Mouse (Mus musculus) lung, adult 2 months (tissue): ENCODE measurements around the gene Pan3. TPM values are rescaled to one million over a fixed set of nuclear protein-coding genes. Genes with fewer than 3 reads are reported as not detected.

Experiments
- DNase-seq: peaks from one replicate; pipeline ENCODE4 v3.0.0; 2022
- H3K4me1 ChIP-seq: fragments of 200-500 bp; 2 replicates; pipeline ENCODE4 v1.6.1; 2011; ENCODE audit warnings: low read length; ENCODE audit not compliant: control insufficient read depth, insufficient read depth
- H3K4me3 ChIP-seq: fragments of 200-500 bp; replicated peaks from 2 replicates; pipeline ENCODE3; 2011; ENCODE audit warnings: low read depth, mild to moderate bottlenecking, control low read depth, low read length; ENCODE audit errors: extremely low read depth
- CTCF ChIP-seq: fragments of 200-500 bp; IDR thresholded peaks from 2 replicates; pipeline ENCODE4 v1.5.1; 2011; ENCODE audit warnings: mild to moderate bottlenecking, low read length, control low read depth; ENCODE audit not compliant: insufficient read depth
- POLR2A ChIP-seq: fragments of 200-500 bp; IDR thresholded peaks from 2 replicates; pipeline ENCODE4 v1.6.1; 2011; ENCODE audit warnings: low read depth, mild to moderate bottlenecking, control low read depth, low read length, borderline replicate concordance; ENCODE audit errors: extremely low read depth
- WGBS: fragments of 180-500 bp; shearing (Covaris S2); methylation state at CpG from one replicate; pipeline ENCODE4 v1.1.7; 2018; 5-methylcytosine and 5-hydroxymethylcytosine counted together
- polyA plus RNA-seq: library from polyadenylated mRNA; depleted of rRNA; stranded (reverse); fragments of >200 nt; gene quantifications from 2 replicates; pipeline ENCODE4 v1.2.3, GENCODE M21; 2012

Pan3 gene
- polyA plus RNA-seq, 1 experiment = 38.0 TPM

- no peak for DNase-seq
- TF ChIP-seq POLR2A = no peak
- no peaks in the 10 kb centered on the region for H3K4me1 ChIP-seq
- WGBS = 88% methylated on average over 7 of the region's 7 CpGs
- H3K4me3 ChIP-seq = no peak overlapping the region
These were observed 135.5 kb downstream of the Pan3 start for GRCm38 (mm10) chr5:147565444-147565843.

GRCm38 (mm10) chr5:147566335-147566734 is 136.4 kb downstream of the Pan3 start:
- H3K4me3 ChIP-seq = no peak overlapping the region
- H3K4me1 ChIP-seq = no peaks in the 10 kb centered on the region
- TF ChIP-seq POLR2A (no peak), CTCF (no peak)
- WGBS = 78% methylated on average over 7 of the region's 7 CpGs
- DNase-seq = no peak

GRCm38 (mm10) chr5:147572695-147573094 is 142.7 kb downstream of the Pan3 start:
- WGBS = 79% methylated on average over 7 of the region's 7 CpGs
- Histone ChIP-seq H3K4me1 (0 out of 2 replicates have a peak, but pooled peaks cover 2% of the 10 kb centered on the region), H3K4me3 (no peak overlapping the region)
- TF ChIP-seq CTCF (no peak), POLR2A (no peak)
- DNase-seq = no peak

GRCm38 (mm10) chr5:147573555-147573954 is 143.6 kb downstream of the Pan3 start:
- WGBS = 71% methylated on average over 1 of the region's 1 CpGs
- Histone ChIP-seq H3K4me3 (no peak overlapping the region), H3K4me1 (0 out of 2 replicates have a peak, but pooled peaks cover 2% of the 10 kb centered on the region)
- DNase-seq = no peak
- TF ChIP-seq CTCF (no peak), POLR2A (no peak)

GRCm38 (mm10) chr5:147574517-147574916 is 144.6 kb downstream of the Pan3 start:
- Histone ChIP-seq H3K4me3 (no peak overlapping the region), H3K4me1 (0 out of 2 replicates have a peak, but pooled peaks cover 2% of the 10 kb centered on the region)
- WGBS = 39% methylated on average over 8 of the region's 8 CpGs
- TF ChIP-seq CTCF (no peak), POLR2A (no peak)
- DNase-seq = no peak

- DNase-seq = no peak
- no peak overlapping the region for H3K4me3 ChIP-seq
- 60% methylated on average over 6 of the region's 6 CpGs for WGBS
- TF ChIP-seq POLR2A (no peak), CTCF (no peak)
- peaks cover 7% of the 10 kb centered on the region; the same call in 1 of the 2 replicates for H3K4me1 ChIP-seq
These were observed 147.0 kb downstream of the Pan3 start for GRCm38 (mm10) chr5:147577003-147577402.

GRCm38 (mm10) chr5:147579148-147579547 is 149.2 kb downstream of the Pan3 start:
- 90% methylated on average over 7 of the region's 7 CpGs for WGBS
- Histone ChIP-seq H3K4me3 (no peak overlapping the region), H3K4me1 (peaks cover 11% of the 10 kb centered on the region)
- no peak for DNase-seq
- TF ChIP-seq CTCF = no peak
- no peak for TF ChIP-seq POLR2A

- WGBS = 71% methylated on average over 8 of the region's 8 CpGs
- TF ChIP-seq POLR2A (no peak), CTCF (no peak)
- Histone ChIP-seq H3K4me3 (no peak overlapping the region), H3K4me1 (peaks cover 14% of the 10 kb centered on the region)
- no peak for DNase-seq
These were observed 149.7 kb downstream of the Pan3 start for GRCm38 (mm10) chr5:147579691-147580090.

- H3K4me1 ChIP-seq = peaks cover 13% of the 10 kb centered on the region
- no peak overlapping the region for H3K4me3 ChIP-seq
- WGBS = 54% methylated on average over 13 of the region's 13 CpGs
- no peak for DNase-seq
- TF ChIP-seq POLR2A (no peak), CTCF (no peak)
These were observed 150.2 kb downstream of the Pan3 start for GRCm38 (mm10) chr5:147580181-147580580.

- WGBS = 31% methylated on average over 14 of the region's 14 CpGs
- Histone ChIP-seq H3K4me1 (peaks cover 15% of the 10 kb centered on the region), H3K4me3 (no peak overlapping the region)
- peak; percentile 79 for TF ChIP-seq CTCF
- TF ChIP-seq POLR2A = no peak
- peak; percentile 77 for DNase-seq
These were observed 153.8 kb downstream of the Pan3 start for GRCm38 (mm10) chr5:147583702-147584298.

GRCm38 (mm10) chr5:147584648-147585047 is 154.7 kb downstream of the Pan3 start:
- DNase-seq = peak; percentile 18
- H3K4me3 ChIP-seq = no peak overlapping the region
- no peak for TF ChIP-seq POLR2A
- no peak for TF ChIP-seq CTCF
- H3K4me1 ChIP-seq = peaks cover 15% of the 10 kb centered on the region
- 37% methylated on average over 9 of the region's 9 CpGs for WGBS
